Mouse (Mus musculus) urinary bladder, postnatal 25 days (tissue): Measurements from ENCODE around the gene Gm49333.
"Not testable (repeated sequence)": the region's sequence is repeated elsewhere in the genome, so short reads cannot be mapped to it uniquely, and the experiment has no call there.

ENCODE experiments used
- DNase-seq: peaks from one replicate; pipeline ENCODE4 v3.0.0; 2022; ENCODE audit warnings: low spot score

Gene Gm49333

DNA sequence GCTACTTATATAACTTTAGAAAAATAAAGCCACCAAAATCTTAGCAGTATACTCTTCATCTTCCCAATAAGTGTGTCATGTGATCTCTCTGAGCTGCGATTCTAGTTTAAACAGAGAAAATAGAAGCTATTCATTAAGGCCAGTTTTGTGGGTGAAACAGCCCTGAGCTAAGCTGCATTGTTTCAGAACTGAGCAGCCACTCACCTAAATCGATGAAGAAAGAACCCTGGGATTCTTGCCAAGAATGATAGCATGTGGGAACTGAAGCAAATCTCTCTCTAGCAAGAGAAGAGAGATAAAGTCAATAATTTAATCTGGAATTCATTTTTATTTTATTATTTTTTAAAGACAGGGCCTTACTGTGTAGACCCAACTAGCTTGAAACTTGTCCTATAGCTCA lies 11.8 kb downstream of the Gm49333 start:
- DNase-seq, result no peak

GRCm38 (mm10) chr16:20628871-20629391 lies 17.5 kb downstream of the Gm49333 start:
- no peak for DNase-seq

DNA sequence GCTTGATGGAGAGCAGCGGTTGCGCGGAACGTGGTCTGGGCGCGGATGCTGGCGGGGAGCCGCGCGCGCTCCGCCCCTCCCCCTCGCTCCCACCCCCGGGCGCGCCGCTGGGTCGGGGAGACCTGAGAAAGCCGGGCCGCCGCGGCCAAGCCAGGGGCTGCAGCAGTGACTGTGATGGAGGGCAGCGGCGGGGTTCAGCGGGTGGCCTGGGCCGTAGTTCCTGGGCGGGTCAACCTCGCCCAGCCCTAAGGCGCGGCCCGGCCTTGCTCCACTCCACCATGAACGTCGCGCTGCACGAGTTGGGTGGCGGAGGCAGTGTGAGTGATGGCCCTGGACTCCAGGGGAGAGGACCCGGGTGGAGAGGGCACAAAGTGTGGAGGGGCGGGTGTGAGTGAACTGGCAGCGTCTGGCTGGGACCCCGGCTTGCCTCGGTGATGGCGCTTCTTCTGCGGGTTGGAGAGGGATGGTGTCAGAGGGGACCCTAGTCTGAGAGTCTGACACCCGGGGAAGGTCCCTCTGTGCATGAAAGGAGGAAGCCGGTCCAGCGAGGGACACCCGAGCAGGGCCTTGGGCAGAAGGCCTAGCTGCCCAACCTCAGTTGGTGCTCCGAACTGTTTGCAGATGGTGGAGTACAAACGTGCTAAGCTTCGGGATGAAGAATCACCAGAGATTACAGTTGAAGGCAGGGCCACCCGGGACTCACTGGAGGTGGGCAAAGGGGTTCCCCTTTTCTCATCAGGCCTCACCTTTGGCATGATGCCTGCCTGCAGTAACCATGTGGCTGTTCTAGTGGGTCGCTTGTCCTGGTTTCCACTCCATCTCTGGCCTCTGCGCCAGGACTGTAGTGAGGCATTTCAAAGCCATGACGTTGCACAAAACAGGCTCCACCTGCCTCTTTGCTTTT lies 18.6 kb downstream of the Gm49333 start, which contains the start of gene Ece2:
TSS of gene Ece2 (plus strand) at position 98 of the 904 bp plus-strand sequence.
- DNase-seq, result no peak

GRCm38 (mm10) chr16:20637410-20637809 lies 26.0 kb downstream of the Gm49333 start:
- no peak for DNase-seq

DNA sequence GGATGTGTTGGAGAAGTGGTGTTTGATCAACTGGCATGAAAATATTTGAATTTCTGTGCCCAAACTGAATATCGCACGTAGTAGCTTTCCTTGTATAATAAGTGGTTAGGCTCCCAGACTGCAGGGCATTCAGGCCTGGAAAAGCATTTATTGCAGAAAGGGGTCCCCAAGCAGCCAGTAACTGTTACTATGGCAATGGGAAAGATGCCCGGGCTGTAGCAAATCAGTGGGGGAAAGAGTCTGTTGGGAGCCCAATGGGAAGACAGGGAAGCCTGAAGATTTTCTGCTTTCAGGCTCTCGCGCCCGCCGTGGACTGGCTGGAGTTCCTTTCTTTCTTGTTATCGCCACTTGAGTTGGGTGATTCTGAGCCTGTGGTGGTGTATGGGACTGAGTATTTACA lies 27.0 kb downstream of the Gm49333 start:
- DNase-seq, result no peak

GRCm38 (mm10) chr16:20642161-20642560 lies 30.8 kb downstream of the Gm49333 start:
- peak; percentile 67 for DNase-seq

GRCm38 (mm10) chr16:20643911-20644310 lies 32.5 kb downstream of the Gm49333 start:
- no peak for DNase-seq

GRCm38 (mm10) chr16:20651076-20651946 lies 39.9 kb downstream of the Gm49333 start, which contains the start of gene Psmd2:
Psmd2 (plus strand) TSS chr16:20651652.
- DNase-seq, result peak; percentile 99

DNA sequence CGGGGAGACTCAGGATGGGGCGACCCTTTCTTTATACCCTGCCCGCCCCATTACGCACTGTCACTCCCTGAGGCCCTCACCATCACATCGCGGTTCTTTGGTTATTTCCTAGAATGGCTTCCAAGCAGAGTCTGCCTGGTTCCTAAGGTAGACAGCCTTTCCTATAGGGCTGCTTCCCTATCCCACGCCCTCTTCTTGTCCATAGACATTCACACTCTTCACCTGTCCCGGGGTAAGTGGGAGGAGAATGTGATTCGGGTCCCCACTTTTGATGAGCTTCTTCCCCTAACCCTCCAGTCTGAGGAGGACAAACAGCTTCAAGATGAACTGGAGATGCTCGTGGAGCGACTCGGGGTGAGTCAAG lies 40.5 kb downstream of the Gm49333 start:
- DNase-seq, result no peak

DNA sequence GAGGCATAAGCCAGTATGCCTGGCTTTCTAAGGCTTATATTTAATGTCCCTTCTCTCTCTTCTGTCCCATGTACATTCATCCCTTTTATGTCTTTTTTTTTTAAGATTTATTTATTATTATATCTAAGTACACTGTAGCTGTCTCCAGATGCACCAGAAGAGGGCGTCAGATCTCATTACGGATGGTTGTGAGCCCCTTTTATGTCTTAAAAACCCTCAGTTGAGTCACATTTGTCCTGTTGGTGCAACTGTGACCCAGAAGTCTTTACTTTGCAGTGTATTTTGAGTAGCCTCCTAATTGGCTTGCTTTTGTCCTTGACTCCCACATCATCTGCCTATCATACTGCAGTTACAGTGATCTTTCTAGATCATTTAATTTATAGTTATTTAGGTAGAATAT lies 41.9 kb downstream of the Gm49333 start:
- DNase-seq, result no peak

DNA sequence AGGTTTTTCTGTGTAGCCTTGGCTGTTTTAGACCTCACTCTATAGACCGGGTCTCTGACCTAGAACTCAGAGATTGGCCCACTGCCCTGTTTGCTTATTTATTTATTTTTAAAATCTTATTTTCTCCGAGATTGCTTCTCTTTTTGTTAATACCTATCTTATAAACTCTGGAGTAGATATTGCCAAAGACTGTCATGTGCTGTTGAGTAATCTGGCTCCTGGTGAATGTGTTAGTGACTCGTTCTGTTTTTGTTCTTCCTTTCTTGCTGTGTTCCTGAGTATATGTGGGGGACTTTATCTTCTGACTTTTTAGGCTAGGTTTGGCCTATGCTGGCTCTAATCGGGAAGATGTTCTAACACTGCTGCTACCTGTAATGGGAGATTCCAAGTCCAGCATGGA lies 46.3 kb downstream of the Gm49333 start:
- no peak for DNase-seq

GRCm38 (mm10) chr16:20668013-20668412 lies 56.6 kb downstream of the Gm49333 start, which contains the start of gene Eif4g1:
Eif4g1 (plus strand) TSS chr16:20668313.
- not testable (repeated sequence) for DNase-seq

DNA sequence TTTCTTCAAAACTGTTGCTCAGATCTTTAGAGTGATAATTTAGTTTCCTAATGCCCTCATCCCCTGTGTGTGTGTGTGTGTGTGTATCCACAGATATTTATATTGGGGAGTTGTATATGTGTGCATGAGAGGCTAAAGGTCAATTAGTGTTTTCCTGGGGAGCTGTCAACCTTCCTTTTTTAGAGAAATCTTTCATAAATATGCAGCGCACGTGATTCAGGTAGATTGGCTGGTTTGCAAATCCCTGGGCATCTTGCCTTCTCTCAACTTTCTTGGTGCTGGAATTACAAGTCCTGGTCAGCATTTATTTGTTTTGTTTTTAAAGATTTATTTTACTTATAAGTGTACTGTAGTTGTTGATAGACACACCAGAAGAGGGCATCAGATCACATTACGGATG lies 58.9 kb downstream of the Gm49333 start:
- no peak for DNase-seq

DNA sequence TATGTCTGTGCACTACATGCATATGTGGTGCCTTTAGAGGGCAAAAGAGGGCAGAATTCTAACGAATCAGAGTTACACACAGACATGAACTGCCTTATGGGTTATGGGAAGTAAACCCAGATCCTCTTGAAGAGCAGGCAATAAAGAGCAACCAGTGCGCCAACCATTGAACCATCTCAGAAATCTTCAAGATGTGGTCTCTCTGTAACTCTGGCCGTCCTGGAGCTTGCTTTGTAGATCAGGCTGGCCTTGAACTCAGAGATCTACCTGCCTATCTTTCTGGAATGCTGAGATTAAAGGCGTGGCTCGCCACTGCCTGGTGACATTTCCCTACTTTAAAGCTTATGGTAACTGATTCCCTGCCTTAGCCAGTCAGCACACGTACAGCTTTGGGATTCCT lies 60.5 kb downstream of the Gm49333 start:
- no peak for DNase-seq

GRCm38 (mm10) chr16:20672500-20672902 lies 61.1 kb downstream of the Gm49333 start:
- DNase-seq, result peak; percentile 95

GRCm38 (mm10) chr16:20672965-20673705 lies 61.7 kb downstream of the Gm49333 start:
- peak; percentile 62 for DNase-seq

DNA sequence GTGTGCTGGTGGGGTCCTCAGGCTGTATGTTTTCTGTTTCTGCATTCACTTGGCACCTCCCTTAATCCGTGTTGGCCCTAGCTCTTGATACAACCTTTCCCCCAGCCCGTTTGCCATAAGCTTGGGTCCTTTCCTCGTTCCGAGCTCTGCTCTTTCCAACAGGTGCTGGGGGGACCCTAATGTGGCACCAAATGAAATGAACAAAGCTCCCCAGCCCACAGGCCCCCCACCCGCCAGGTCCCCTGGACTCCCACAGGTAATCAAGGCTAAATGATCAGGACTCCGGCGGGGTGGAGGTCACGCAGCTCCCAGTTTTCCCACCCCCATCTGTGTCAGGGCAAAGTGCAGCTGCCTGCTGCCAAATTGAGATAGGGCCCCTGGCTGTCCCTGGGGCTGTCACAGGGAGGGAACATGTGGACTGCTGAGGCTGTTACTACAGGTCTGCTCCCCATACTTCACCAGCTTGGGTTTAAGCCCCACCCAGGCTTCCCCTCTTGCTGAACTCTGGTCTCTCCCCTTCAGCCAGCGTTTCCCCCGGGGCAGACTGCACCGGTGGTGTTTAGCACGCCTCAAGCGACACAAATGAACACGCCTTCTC lies 62.4 kb downstream of the Gm49333 start:
- DNase-seq, result no peak

- DNase-seq, result no peak
These were observed 63.8 kb downstream of the Gm49333 start for GRCm38 (mm10) chr16:20675213-20675612.

DNA sequence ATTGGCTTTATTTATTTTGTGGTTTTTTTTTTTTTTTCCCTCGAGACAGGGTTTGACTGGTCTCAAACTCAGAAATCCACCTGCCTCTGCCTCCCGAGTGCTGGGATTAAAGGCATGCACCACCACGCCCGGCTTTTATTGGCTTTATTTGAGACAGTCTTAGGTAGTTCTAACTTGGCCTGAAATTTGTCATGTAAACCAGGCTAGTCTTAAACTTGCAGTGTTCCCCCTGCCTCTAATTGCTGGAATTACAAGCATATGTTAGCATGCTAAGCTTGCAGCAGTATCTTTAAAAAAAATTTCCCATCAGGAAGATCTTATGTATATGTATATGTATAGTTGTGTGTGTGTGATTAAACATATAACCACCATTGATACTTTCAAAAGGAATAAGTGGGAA lies 65.3 kb downstream of the Gm49333 start:
- DNase-seq, result no peak

GRCm38 (mm10) chr16:20677380-20677779 lies 66.0 kb downstream of the Gm49333 start:
- no peak for DNase-seq

GRCm38 (mm10) chr16:20677974-20678675 lies 66.7 kb downstream of the Gm49333 start:
- peak; percentile 88 for DNase-seq
